Mouse (Mus musculus) lung, adult 2 months (tissue): ENCODE measurements around the gene Dao. TPM values are rescaled to one million over a fixed set of nuclear protein-coding genes. Genes with fewer than 3 reads are reported as not detected.

ENCODE experiments used
- DNase-seq: peaks from one replicate; pipeline ENCODE4 v3.0.0; 2022
- H3K4me1 ChIP-seq: fragments of 200-500 bp; 2 replicates; pipeline ENCODE4 v1.6.1; 2011; ENCODE audit warnings: low read length; ENCODE audit not compliant: control insufficient read depth, insufficient read depth
- H3K4me3 ChIP-seq: fragments of 200-500 bp; replicated peaks from 2 replicates; pipeline ENCODE3; 2011; ENCODE audit warnings: low read depth, mild to moderate bottlenecking, control low read depth, low read length; ENCODE audit errors: extremely low read depth
- CTCF ChIP-seq: fragments of 200-500 bp; IDR thresholded peaks from 2 replicates; pipeline ENCODE4 v1.5.1; 2011; ENCODE audit warnings: mild to moderate bottlenecking, low read length, control low read depth; ENCODE audit not compliant: insufficient read depth
- POLR2A ChIP-seq: fragments of 200-500 bp; IDR thresholded peaks from 2 replicates; pipeline ENCODE4 v1.6.1; 2011; ENCODE audit warnings: low read depth, mild to moderate bottlenecking, control low read depth, low read length, borderline replicate concordance; ENCODE audit errors: extremely low read depth
- WGBS: fragments of 180-500 bp; shearing (Covaris S2); methylation state at CpG from one replicate; pipeline ENCODE4 v1.1.7; 2018; 5-methylcytosine and 5-hydroxymethylcytosine counted together
- polyA plus RNA-seq: library from polyadenylated mRNA; depleted of rRNA; stranded (reverse); fragments of >200 nt; gene quantifications from 2 replicates; pipeline ENCODE4 v1.2.3, GENCODE M21; 2012

The Dao gene
- polyA plus RNA-seq, 1 experiment = 0.17 TPM

DNA sequence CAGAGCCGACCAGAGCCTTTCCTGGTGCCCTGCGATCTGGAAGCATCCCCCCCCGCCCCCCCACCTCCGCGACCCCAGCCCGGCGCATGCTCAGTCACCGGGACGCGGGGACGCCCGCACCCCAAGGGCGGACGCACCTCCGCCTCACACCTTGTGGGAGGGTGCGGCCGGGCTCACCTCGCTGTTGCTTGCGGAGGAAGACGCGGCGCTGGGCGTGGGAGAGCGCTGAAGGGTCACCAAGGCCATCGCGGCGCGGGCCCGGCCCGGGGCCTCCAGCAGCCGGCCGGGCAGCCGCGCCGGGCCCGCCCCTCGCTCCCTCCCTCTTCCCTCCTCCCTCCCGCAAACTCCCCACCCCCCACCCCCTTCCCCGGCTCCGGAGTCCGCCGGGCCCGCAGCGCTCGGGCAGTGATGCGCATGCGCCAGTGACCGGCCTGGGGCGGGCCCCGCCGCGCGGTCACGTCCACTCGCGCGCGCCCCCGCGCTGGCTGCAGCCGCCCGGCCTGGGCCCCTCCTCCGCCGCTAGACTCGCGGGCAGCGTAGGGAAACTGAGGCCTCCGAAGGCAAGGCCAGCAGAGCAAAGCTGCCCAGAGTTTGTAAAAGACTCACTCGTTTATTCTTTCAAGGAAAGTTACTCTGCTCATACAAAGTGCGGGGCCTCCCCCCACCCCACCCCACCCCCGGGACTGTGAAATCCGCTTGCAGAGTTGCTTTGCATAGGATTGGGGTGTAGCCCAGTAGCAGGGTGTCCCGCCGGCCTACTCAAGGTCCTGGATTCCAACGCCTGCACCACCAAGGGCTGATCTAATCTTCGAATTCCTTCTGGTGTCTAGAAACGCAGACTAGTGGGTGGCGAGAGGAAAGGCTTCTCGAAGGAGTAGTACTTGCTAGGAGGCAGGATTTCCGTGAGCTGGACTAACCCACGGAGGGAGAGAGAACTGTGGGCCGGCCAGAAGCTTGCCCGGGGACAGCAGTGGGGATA, 9.7 kb upstream of the Dao start, which contains the start of gene Ssh1:
Gene Ssh1, minus strand, starts transcription at position 408 of the 979 bp plus-strand sequence.
- TF ChIP-seq POLR2A (peak; percentile 56; the same call in 1 of the 2 replicates), CTCF (no peak)
- peaks cover 19% of the 10 kb centered on the region for H3K4me1 ChIP-seq
- DNase-seq = peak; percentile 87
- peak within 1 kb of the TSS; percentile 91 for H3K4me3 ChIP-seq
- WGBS = 1% methylated on average over 75 of the region's 83 CpGs

DNA sequence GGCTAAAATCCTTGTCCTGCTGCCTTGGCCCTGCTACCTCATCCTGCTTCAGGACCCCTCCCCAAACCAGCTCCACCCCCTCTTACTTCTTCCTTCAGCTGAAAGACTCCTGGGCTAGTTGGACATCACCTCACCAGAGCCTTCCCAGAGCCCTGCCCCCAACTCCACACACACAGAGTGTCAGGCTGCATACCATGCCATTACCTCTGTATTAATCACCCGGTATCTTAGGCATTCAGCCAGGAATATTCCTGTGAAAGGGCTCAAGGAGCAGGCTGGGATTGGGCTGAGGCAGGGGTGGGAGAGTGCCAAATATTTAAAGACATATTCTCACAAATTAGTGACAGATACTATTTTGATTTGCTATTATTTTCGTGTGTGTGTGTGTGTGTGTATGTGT, 7.0 kb upstream of the Dao start:
- Histone ChIP-seq H3K4me3 (no peak overlapping the region), H3K4me1 (peaks cover 11% of the 10 kb centered on the region)
- no peak for DNase-seq
- WGBS = 41% methylated on average over 2 of the region's 2 CpGs
- TF ChIP-seq CTCF (no peak), POLR2A (no peak)

DNA sequence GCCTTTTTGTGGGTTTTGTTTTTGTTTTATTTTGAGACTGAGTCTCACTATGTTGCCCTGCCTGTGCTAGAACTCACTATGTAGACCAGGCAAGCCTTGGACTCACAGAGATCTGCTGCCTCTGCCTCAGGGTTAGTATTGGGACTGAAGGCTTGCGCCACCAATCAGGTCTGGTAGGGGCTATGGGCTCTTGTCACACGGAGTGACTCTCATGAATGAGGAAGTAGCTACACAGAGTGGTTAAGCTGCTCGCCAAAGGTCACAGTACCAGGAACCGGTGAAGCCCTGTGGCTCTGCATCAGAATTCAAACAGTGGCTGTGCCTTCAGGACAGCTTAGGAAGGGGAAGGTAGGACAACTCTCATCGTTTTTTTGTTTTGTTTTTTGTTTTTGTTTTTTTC, 4.1 kb upstream of the Dao start:
- TF ChIP-seq POLR2A = no peak
- TF ChIP-seq CTCF = no peak

DNA sequence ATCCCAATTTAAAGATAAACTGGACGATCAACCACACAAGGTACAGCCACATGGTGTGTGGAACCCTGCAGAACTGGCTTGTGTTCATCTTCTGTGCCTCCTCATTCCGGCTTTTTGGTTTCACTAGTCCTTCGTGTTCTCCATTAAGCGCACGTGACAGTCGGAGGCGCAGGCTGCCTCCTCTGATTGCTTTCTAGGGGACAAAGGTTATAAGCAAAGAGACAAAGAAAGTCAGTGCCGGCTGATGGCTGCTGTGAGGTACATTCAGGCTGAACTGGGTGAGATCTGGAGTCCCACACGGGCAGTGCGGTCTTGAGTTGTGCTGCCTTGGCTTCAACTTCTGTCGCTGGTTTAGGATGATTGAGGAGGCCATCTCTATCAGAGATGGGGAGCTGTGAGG, 1.1 kb downstream of the Dao start:
- 75% methylated on average over 11 of the region's 11 CpGs for WGBS
- no peak for TF ChIP-seq CTCF
- no peak for TF ChIP-seq POLR2A
- Histone ChIP-seq H3K4me1 (peaks cover 2% of the 10 kb centered on the region; the same call in 1 of the 2 replicates), H3K4me3 (no peak overlapping the region)
- no peak for DNase-seq

More for the DNA sequence above, 4.1 kb upstream of the Dao start:
- 40% methylated on average over 5 of the region's 5 CpGs for WGBS
- peaks cover 3% of the 10 kb centered on the region for H3K4me1 ChIP-seq
- peak; percentile 30 for DNase-seq
- H3K4me3 ChIP-seq = no peak overlapping the region

DNA sequence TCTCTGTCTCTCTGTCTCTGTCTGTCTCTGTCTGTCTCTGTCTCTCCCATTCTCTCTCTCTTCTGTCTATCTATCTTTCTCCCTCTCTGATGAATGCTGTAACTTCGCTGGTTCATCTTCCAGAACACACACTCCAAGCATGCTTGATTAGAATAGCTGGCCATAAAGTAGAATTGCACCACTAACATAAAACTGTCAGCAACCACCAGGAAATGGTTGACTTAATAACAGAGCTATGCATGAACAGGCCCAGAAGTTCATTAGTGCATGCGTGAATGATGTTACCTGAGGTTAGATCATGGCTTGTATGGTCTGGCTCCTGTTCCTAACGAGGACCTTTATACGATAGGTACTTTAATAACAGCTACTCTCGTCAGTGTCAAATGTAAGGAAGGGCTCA, 1.6 kb downstream of the Dao start:
- TF ChIP-seq CTCF = no peak
- no peak for TF ChIP-seq POLR2A
- H3K4me3 ChIP-seq = no peak overlapping the region
- 81% methylated on average over 5 of the region's 5 CpGs for WGBS

DNA sequence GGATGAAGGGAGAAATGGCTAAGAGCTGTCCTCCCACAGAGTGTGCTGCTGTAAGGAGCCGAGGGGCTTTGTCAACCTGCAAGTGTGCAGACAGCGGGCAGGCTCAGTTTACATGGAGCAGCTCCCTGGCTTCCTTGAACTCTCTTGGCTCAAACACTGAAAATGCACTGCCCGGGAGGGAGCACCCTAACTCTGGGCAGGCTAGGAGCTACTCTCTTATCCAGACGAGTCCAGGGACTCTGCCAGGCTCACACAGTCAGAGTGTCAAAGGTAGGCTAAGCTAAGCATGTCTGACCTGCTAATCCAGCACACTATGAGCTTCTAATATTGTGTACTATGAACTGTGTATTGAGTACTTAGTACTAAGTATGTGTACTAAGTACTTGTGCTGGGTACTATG, 3.5 kb downstream of the Dao start:
- TF ChIP-seq CTCF = no peak
- no peak for TF ChIP-seq POLR2A
- no peaks in the 10 kb centered on the region for H3K4me1 ChIP-seq
- DNase-seq = no peak
- H3K4me3 ChIP-seq = no peak overlapping the region
- 73% methylated on average over 4 of the region's 4 CpGs for WGBS

More for the DNA sequence above, 1.6 kb downstream of the Dao start:
- no peak for DNase-seq
- no peaks in the 10 kb centered on the region for H3K4me1 ChIP-seq

DNA sequence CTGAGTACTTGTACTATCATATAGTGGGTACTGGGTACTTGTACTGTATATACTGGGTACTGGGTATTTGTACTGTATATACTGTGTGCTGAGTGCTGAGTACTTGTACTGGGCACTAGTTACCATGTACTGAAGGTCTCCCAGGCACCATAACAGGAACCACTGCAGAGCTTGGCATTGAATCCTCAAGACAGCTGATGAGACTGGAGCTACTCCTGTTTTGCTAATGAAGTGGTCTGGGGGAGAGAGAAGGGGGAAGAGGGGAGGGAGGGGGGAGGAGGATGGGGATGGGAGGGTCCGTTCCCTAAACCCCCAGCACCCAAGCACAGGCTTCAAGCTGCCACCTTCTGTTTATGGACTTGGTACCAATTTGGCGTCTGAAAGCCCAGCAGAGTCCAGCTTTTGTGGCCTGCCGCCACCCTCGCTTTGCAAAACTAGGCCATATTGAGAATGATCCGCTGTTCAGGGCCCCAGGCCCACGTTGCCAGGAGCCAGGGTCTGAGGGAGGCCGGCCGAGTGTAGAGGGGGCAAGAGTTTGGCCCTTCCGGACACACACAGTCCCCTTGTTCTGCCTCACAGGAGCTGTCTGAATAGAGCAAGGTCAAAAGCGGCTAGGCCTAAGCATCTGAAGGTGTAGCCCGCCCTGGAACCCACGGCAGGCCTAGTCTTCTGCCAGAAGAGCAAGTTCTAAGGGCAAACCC, 4.4 kb downstream of the Dao start:
- TF ChIP-seq POLR2A (no peak), CTCF (no peak)
- DNase-seq = no peak
- no peaks in the 10 kb centered on the region for H3K4me1 ChIP-seq
- no peak overlapping the region for H3K4me3 ChIP-seq
- 84% methylated on average over 12 of the region's 12 CpGs for WGBS

DNA sequence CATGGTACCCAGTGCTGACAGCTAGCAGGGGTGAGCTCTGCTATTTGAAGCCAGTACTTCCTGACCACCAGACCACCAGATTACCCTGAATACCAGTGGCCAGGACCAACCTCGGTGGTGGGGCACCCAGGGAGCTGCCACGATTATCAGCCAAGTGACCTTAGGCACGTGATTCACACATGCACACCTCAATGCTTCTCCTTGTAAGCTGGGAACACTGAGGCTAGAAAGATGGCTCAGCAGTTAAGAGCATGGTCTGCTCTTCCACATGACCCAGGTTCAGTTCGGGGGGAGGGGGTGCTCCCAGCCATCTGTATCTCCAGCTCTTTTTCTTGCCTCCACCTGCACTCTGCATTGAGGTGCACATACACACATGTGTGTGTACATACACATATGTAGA, 5.5 kb downstream of the Dao start:
- no peak for TF ChIP-seq CTCF
- no peak for TF ChIP-seq POLR2A
- no peaks in the 10 kb centered on the region for H3K4me1 ChIP-seq
- H3K4me3 ChIP-seq = no peak overlapping the region
- DNase-seq = no peak
- WGBS = 50% methylated on average over 4 of the region's 4 CpGs

DNA sequence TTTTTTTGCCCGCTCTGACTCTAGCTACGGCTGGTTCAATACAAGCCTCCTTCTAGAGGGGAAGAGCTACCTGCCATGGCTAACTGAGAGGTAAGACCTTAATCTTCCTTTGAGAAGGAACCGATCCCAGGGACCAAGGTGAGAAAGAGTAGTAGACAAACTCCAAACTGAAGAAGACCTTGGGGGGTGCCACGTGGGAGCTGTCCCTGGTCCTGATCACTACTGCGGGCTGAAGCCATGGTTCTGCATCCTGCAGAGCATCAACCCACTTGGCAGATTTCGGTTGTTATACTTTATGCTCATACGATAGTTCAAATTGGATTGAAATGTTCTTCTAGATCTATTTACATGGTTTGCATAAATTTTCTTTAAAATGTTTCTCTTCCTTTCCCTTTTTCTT, 11.6 kb downstream of the Dao start:
- Histone ChIP-seq H3K4me1 (no peaks in the 10 kb centered on the region), H3K4me3 (no peak overlapping the region)
- TF ChIP-seq CTCF (no peak), POLR2A (no peak)
- WGBS = 58% methylated on average over 7 of the region's 7 CpGs
- DNase-seq = no peak

DNA sequence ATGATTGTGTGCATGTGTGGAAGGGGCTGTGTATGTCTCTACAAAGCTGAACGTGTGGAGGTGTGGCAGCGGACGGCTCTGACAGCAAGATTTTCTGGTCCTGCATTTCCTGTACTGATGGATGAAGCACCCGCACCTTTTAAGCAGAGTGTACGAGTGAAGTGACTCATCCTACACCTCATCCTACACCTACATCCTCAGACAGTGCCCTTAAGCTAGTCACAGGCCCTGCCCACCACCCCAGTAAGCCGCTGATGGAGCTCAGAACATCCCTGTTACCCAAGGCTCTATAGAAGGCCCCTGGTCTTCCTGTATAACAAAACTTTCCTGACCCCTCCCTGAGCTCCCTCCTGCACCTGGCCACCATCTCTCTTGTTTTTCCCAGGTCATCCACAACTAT, 20.9 kb downstream of the Dao start:
- DNase-seq = no peak
- no peaks in the 10 kb centered on the region for H3K4me1 ChIP-seq
- WGBS = 46% methylated on average over 6 of the region's 6 CpGs
- no peak overlapping the region for H3K4me3 ChIP-seq
- TF ChIP-seq POLR2A = no peak
- TF ChIP-seq CTCF = no peak

DNA sequence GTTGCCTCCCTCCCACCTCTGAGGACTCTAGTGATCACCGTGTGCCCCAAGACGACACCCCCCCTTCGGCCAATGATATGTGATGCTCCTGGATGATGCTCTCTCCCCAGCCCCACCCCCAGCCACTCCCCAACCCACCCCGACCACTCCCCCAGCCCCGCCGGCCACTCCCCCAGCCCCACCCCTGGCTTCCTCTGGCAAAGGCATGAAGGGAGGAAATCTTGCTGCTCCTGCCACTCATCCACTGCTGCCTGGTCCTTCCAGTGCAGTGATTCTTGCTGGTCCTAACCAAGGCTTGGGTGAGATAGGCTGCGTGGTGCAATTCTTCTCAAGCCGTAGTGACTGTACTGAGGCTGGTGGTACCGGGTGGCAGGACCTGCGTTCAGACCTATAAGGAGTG, 21.4 kb downstream of the Dao start:
- DNase-seq = no peak

More for the DNA sequence above, 21.4 kb downstream of the Dao start:
- TF ChIP-seq CTCF (no peak), POLR2A (no peak)
- WGBS = 11% methylated on average over 10 of the region's 10 CpGs
- H3K4me1 ChIP-seq = no peaks in the 10 kb centered on the region
- no peak overlapping the region for H3K4me3 ChIP-seq
